Mouse (Mus musculus): ENCODE data around the gene Olfr315. TPM values are rescaled to one million over a fixed set of nuclear protein-coding genes. Genes with fewer than 3 reads are reported as not detected.
"Not testable (repeated sequence)": the region's sequence is repeated elsewhere in the genome, so short reads cannot be mapped to it uniquely, and the experiment has no call there.

The Olfr315 gene
- polyA plus RNA-seq, 1 experiment from 2014 or later = not detected

GRCm38 (mm10) chr11:58790053-58790452 is 17.1 kb downstream of the Olfr315 start:
- no peak for ATAC-seq (ENCODE audit: borderline replicate concordance, extremely low read depth, low FRiP score, low TSS enrichment)
- Histone ChIP-seq H3K4me1 (no peaks in the 10 kb centered on the region), H3K9me3 (no peaks in the 10 kb centered on the region), H3K27ac (no peak overlapping the region), H3K4me3 (no peak overlapping the region), H3K9ac (no peak overlapping the region), H3K4me2 (no peak overlapping the region), H3K27me3 (no peaks in the 10 kb centered on the region), H3K36me3 (no peaks in the 10 kb centered on the region)
- 51% methylated on average over 2 of the region's 2 CpGs for WGBS

GRCm38 (mm10) chr11:58790646-58791045 is 17.7 kb downstream of the Olfr315 start:
- Histone ChIP-seq H3K4me1 (no peaks in the 10 kb centered on the region), H3K27ac (no peak overlapping the region), H3K4me2 (no peak overlapping the region), H3K27me3 (no peaks in the 10 kb centered on the region), H3K4me3 (no peak overlapping the region), H3K9ac (no peak overlapping the region), H3K9me3 (no peaks in the 10 kb centered on the region), H3K36me3 (no peaks in the 10 kb centered on the region)
- 59% methylated on average over 6 of the region's 6 CpGs for WGBS
- no peak for ATAC-seq (ENCODE audit: borderline replicate concordance, extremely low read depth, low FRiP score, low TSS enrichment)

- Histone ChIP-seq H3K4me2 (no peak overlapping the region), H3K4me1 (no peaks in the 10 kb centered on the region), H3K27ac (no peak overlapping the region), H3K9me3 (no peaks in the 10 kb centered on the region), H3K27me3 (no peaks in the 10 kb centered on the region), H3K9ac (no peak overlapping the region), H3K4me3 (no peak overlapping the region), H3K36me3 (no peaks in the 10 kb centered on the region)
- 83% methylated on average over 2 of the region's 2 CpGs for WGBS
- no peak for ATAC-seq (ENCODE audit: borderline replicate concordance, extremely low read depth, low FRiP score, low TSS enrichment)
Observed at GRCm38 (mm10) chr11:58795856-58796255, 22.9 kb downstream of the Olfr315 start.

GRCm38 (mm10) chr11:58796850-58797249 is 23.9 kb downstream of the Olfr315 start:
- ATAC-seq (ENCODE audit: borderline replicate concordance, extremely low read depth, low FRiP score, low TSS enrichment) = no peak
- H3K36me3 ChIP-seq = no peaks in the 10 kb centered on the region
- WGBS = 64% methylated on average over 7 of the region's 7 CpGs
- no peaks in the 10 kb centered on the region for H3K9me3 ChIP-seq
- H3K4me3 ChIP-seq = no peak overlapping the region
- H3K9ac ChIP-seq = no peak overlapping the region
- H3K4me2 ChIP-seq = no peak overlapping the region
- no peak overlapping the region for H3K27ac ChIP-seq
- no peaks in the 10 kb centered on the region for H3K27me3 ChIP-seq
- H3K4me1 ChIP-seq = 0 out of 2 replicates have a peak, but pooled peaks cover 3% of the 10 kb centered on the region

GRCm38 (mm10) chr11:58799747-58800146 is 26.8 kb downstream of the Olfr315 start:
- H3K4me2 ChIP-seq = no peak overlapping the region
- H3K36me3 ChIP-seq = no peaks in the 10 kb centered on the region
- H3K4me1 ChIP-seq = 0 out of 2 replicates have a peak, but pooled peaks cover 4% of the 10 kb centered on the region
- no peak overlapping the region for H3K27ac ChIP-seq
- ATAC-seq (ENCODE audit: borderline replicate concordance, extremely low read depth, low FRiP score, low TSS enrichment) = no peak
- 72% methylated on average over 5 of the region's 5 CpGs for WGBS
- no peak overlapping the region for H3K9ac ChIP-seq
- H3K27me3 ChIP-seq = no peaks in the 10 kb centered on the region
- no peaks in the 10 kb centered on the region for H3K9me3 ChIP-seq
- H3K4me3 ChIP-seq = no peak overlapping the region

GRCm38 (mm10) chr11:58801558-58802228 is 28.7 kb downstream of the Olfr315 start, which contains the start of gene Fam183b:
Fam183b (minus strand) TSS chr11:58801960.
- H3K36me3 ChIP-seq = no peaks in the 10 kb centered on the region
- H3K9me3 ChIP-seq = no peaks in the 10 kb centered on the region
- H3K27ac ChIP-seq = no peak within 1 kb of the TSS
- no peaks in the 10 kb centered on the region for H3K27me3 ChIP-seq
- peak within 1 kb of the TSS; percentile 14 for H3K4me2 ChIP-seq
- no peak within 1 kb of the TSS for H3K4me3 ChIP-seq
- ATAC-seq (ENCODE audit: borderline replicate concordance, extremely low read depth, low FRiP score, low TSS enrichment) = no peak
- WGBS = 18% methylated on average over 14 of the region's 14 CpGs
- H3K4me1 ChIP-seq = 0 out of 2 replicates have a peak, but pooled peaks cover 4% of the 10 kb centered on the region
- no peak within 1 kb of the TSS for H3K9ac ChIP-seq

GRCm38 (mm10) chr11:58803871-58804270 is 30.9 kb downstream of the Olfr315 start:
- Histone ChIP-seq H3K4me3 (no peak overlapping the region), H3K36me3 (no peaks in the 10 kb centered on the region), H3K27ac (no peak overlapping the region), H3K9me3 (no peaks in the 10 kb centered on the region), H3K27me3 (no peaks in the 10 kb centered on the region), H3K9ac (no peak overlapping the region), H3K4me2 (no peak overlapping the region), H3K4me1 (0 out of 2 replicates have a peak, but pooled peaks cover 4% of the 10 kb centered on the region)
- no peak for ATAC-seq (ENCODE audit: borderline replicate concordance, extremely low read depth, low FRiP score, low TSS enrichment)
- WGBS = 33% methylated on average over 4 of the region's 4 CpGs

- no peak overlapping the region for H3K4me2 ChIP-seq
- no peaks in the 10 kb centered on the region for H3K9me3 ChIP-seq
- 0 out of 2 replicates have a peak, but pooled peaks cover 4% of the 10 kb centered on the region for H3K4me1 ChIP-seq
- H3K27ac ChIP-seq = no peak overlapping the region
- 8% methylated on average over 2 of the region's 2 CpGs for whole genome bisulfite sequencing
- H3K27me3 ChIP-seq = no peaks in the 10 kb centered on the region
- no peak overlapping the region for H3K4me3 ChIP-seq
- H3K9ac ChIP-seq = no peak overlapping the region
- no peaks in the 10 kb centered on the region for H3K36me3 ChIP-seq
- no peak for ATAC-seq (ENCODE audit: borderline replicate concordance, extremely low read depth, low FRiP score, low TSS enrichment)
Observed at GRCm38 (mm10) chr11:58804393-58804792, 31.4 kb downstream of the Olfr315 start.

- Histone ChIP-seq H3K9me3 (no peaks in the 10 kb centered on the region), H3K36me3 (no peaks in the 10 kb centered on the region), H3K4me3 (no peak overlapping the region), H3K4me2 (no peak overlapping the region), H3K4me1 (no peaks in the 10 kb centered on the region), H3K27me3 (no peaks in the 10 kb centered on the region), H3K9ac (no peak overlapping the region), H3K27ac (no peak overlapping the region)
- WGBS = 7% methylated on average over 1 of the region's 1 CpGs
- no peak for ATAC-seq (ENCODE audit: borderline replicate concordance, extremely low read depth, low FRiP score, low TSS enrichment)
Observed at GRCm38 (mm10) chr11:58812001-58812400, 39.0 kb downstream of the Olfr315 start.

- H3K36me3 ChIP-seq; H3K9me3 ChIP-seq; H3K27ac ChIP-seq; H3K4me3 ChIP-seq; H3K4me1 ChIP-seq; H3K27me3 ChIP-seq; H3K9ac ChIP-seq; H3K4me2 ChIP-seq; ATAC-seq (ENCODE audit: borderline replicate concordance, extremely low read depth, low FRiP score, low TSS enrichment): not testable (repeated sequence)
- WGBS = 36% methylated on average over 1 of the region's 1 CpGs
Observed at GRCm38 (mm10) chr11:58814700-58815099, 41.7 kb downstream of the Olfr315 start, which contains the start of gene Olfr313. Olfr313 (plus strand) TSS chr11:58815000.

- Histone ChIP-seq H3K27me3 (no peaks in the 10 kb centered on the region), H3K9ac (no peak overlapping the region), H3K4me3 (no peak overlapping the region), H3K27ac (no peak overlapping the region), H3K9me3 (no peaks in the 10 kb centered on the region), H3K4me1 (no peaks in the 10 kb centered on the region), H3K36me3 (no peaks in the 10 kb centered on the region), H3K4me2 (no peak overlapping the region)
- WGBS = 61% methylated on average over 1 of the region's 1 CpGs
- no peak for ATAC-seq (ENCODE audit: borderline replicate concordance, extremely low read depth, low FRiP score, low TSS enrichment)
Observed at GRCm38 (mm10) chr11:58815676-58816075, 42.7 kb downstream of the Olfr315 start.

GRCm38 (mm10) chr11:58828937-58829336 is 55.9 kb downstream of the Olfr315 start, which contains the start of gene Olfr312:
Olfr312 (plus strand) TSS chr11:58829237.
- not testable (repeated sequence) for H3K9me3 ChIP-seq; H3K27me3 ChIP-seq; H3K27ac ChIP-seq; H3K4me3 ChIP-seq; H3K36me3 ChIP-seq; H3K4me1 ChIP-seq; H3K4me2 ChIP-seq; ATAC-seq (ENCODE audit: borderline replicate concordance, extremely low read depth, low FRiP score, low TSS enrichment); H3K9ac ChIP-seq
